Mouse (Mus musculus) activated CD4-positive, CD25-positive, alpha-beta regulatory T cell (primary cell): ENCODE data around the gene Erlec1. TPM values are rescaled to one million over a fixed set of nuclear protein-coding genes. Genes with fewer than 3 reads are reported as not detected.

Experiments
- polyA plus RNA-seq, 2 experiments: library from polyadenylated mRNA; unstranded; fragments of 100-300 nt; shearing (Covaris generic); gene quantifications; one replicate each; pipeline ENCODE4 v1.2.1; 2017

The Erlec1 gene
- polyA plus RNA-seq: 10 to 100 TPM; 13.5 to 13.8 TPM

DNA sequence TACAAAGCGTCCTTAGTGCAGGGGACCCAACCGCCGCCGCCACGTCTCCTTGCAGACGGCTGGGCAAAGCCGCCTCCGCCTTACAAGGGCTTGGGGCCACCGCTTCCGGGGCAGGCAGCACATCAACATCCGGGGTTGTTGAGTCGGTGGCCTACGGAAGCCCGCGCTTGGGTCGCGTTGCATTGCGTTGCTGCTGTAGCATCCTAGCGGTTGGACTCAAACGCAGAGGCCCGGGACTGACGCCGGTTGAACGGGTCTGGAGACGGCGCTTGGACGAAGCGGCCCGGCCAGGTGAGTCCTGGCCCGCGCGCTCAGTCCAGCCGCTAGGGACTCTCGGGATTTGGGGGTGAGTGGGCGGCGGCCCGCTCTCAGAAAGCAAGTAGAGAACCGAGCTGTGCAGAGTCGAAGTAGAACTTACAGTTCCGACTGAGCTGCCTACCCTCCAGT lies at the start of gene Erlec1:
Gene Erlec1 (minus strand): TSS at position 57 of the 447 bp plus-strand sequence.

DNA sequence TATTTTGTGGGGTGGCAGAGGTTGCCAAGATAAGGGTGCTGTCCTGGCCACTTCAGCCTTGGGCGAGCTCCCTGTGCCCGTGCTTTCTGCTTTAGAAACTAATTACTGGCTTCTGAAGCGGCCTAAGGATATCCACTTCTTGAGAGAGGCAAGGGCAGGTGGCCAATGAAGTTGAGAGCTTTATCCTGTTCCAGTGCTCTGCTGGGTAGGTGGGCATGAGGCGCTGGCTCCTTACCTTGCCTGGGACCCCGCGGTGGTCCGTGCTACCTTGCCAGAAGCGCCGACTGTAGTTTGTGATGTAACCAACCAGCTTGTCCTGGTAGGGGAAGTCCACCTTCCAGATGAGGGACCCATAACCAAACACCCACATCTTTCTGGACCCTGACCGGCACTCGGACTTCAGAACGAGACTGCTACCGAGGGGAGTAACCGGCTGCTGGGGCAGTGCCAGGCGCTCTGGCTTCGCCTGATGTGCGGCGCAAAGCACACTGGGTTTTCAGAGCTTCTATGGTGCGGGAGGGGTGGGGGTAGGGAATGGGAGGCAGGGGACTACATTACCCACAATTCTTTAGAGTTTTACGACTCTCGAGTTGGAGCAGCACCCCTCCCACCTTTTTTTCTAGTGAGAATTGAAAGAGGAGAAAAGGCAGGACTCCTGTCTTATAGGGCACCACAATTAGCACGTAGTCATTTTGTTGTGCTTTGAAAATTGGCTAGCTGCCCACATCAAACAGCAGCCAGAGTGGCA lies 31.9 kb upstream of the Erlec1 start, which contains the start of gene Chac2:
Gene Chac2 (minus strand): TSS at position 474 of the 748 bp plus-strand sequence.

DNA sequence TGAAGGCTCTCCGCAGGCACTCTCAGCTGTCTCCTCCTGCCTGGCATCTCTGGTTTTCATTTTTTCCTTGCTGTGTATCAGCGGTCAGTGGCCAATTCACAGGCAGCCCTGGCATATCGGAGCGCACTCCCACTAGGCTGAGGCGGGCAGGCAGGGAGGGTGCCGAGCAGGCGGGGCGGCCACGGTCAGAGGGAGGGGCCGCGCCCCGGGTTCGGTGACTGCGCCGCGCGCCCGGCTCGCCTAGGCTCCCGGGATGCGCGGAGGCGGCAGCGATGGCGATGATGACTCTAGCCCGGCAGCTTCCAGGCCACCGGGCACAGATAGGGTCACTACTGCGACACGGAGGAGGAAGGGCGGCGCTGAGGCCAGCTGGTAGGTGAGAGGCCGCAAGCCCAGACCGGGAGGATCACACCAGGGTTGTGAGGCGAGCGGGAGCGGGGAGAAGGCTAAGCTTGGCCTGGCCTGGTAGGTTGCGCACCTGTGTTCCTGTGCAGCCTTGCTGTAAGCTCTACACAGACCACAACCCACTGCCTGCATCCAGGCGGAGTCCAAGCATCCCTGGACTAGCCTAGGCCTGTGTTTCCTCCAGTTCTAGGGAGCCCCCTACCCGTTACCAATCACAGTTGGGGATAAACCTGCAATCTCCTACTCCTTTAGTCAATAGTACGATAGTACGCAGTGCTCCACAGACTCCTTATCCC lies 68.8 kb downstream of the Erlec1 start, which contains the start of the genes Gpr75 and Asb3:
Gene Gpr75 (plus strand): TSS at position 188 of the 701 bp plus-strand sequence.
Gene Asb3 (plus strand): TSS at position 246 of the 701 bp plus-strand sequence.

Other genes with a start within 250 kb of the Erlec1 start
- 10 to 100 TPM; 21.0 to 21.6 TPM for gene Psme4, start 182.6 kb downstream of the Erlec1 start, polyA plus RNA-seq
- gene Gpr75, start 69.0 kb downstream of the Erlec1 start, polyA plus RNA-seq: not detected
- 10 to 100 TPM; 48.9 to 49.0 TPM for gene Asb3, start 68.9 kb downstream of the Erlec1 start, polyA plus RNA-seq
- 1 to 10 TPM; 5.2 to 6.7 TPM for gene Chac2, start 32.0 kb upstream of the Erlec1 start, polyA plus RNA-seq
- gene Gm17332, start 228.1 kb upstream of the Erlec1 start, polyA plus RNA-seq: not detected